Mouse (Mus musculus) lung, embryonic 15.5 days (tissue): ENCODE data around the gene Olfr821. TPM values are rescaled to one million over a fixed set of nuclear protein-coding genes. Genes with fewer than 3 reads are reported as not detected.
"Not testable (repeated sequence)": the region's sequence is repeated elsewhere in the genome, so short reads cannot be mapped to it uniquely, and the experiment has no call there.

ENCODE experiments used
- ATAC-seq: fragments of 200-750 bp; cut with Nextera tagmentation; 2 replicates; pipeline ENCODE4 v1.8.0; 2017; ENCODE audit warnings: moderate number of reproducible peaks, borderline replicate concordance; ENCODE audit not compliant: low FRiP score, low TSS enrichment; ENCODE audit errors: extremely low read depth
- H3K27ac ChIP-seq: fragments of 300-500 bp; sonication (generic); 2 replicates; pipeline ENCODE4 v1.5.1; 2015; ENCODE audit warnings: moderate library complexity, mild to moderate bottlenecking, inconsistent platforms
- H3K27me3 ChIP-seq: fragments of 300-500 bp; sonication (generic); 2 replicates; pipeline ENCODE4 v1.6.1; 2015; ENCODE audit warnings: inconsistent platforms
- H3K36me3 ChIP-seq: fragments of 300-500 bp; sonication (generic); 2 replicates; pipeline ENCODE4 v1.6.1; 2015; ENCODE audit warnings: inconsistent platforms
- H3K4me1 ChIP-seq: fragments of 300-500 bp; sonication (generic); 2 replicates; pipeline ENCODE4 v1.6.1; 2015; ENCODE audit warnings: inconsistent platforms
- H3K4me2 ChIP-seq: fragments of 300-500 bp; sonication (generic); 2 replicates; pipeline ENCODE4 v1.6.1; 2015; ENCODE audit warnings: inconsistent platforms, mild to moderate bottlenecking, moderate library complexity
- H3K4me3 ChIP-seq: fragments of 300-500 bp; sonication (generic); 2 replicates; pipeline ENCODE4 v1.5.1; 2015; ENCODE audit warnings: mild to moderate bottlenecking, inconsistent platforms
- H3K9ac ChIP-seq: fragments of 300-500 bp; sonication (generic); 2 replicates; pipeline ENCODE4 v1.6.1; 2015; ENCODE audit warnings: inconsistent platforms
- H3K9me3 ChIP-seq: fragments of 300-500 bp; sonication (generic); 2 replicates; pipeline ENCODE4 v1.6.1; 2016; ENCODE audit warnings: inconsistent platforms
- WGBS: fragments of 180-500 bp; shearing (Covaris S2); methylation state at CpG from one replicate; pipeline ENCODE4 v1.1.7; 2015; 5-methylcytosine and 5-hydroxymethylcytosine counted together
- polyA plus RNA-seq: library from polyadenylated mRNA; unstranded; fragments of >200 nt; fragmentation: Nextera tagmentation; extraction: Ambion mirVana; gene quantifications from 2 replicates; pipeline ENCODE4 v1.2.1, GENCODE M21; 2015

Gene Olfr821
- polyA plus RNA-seq = not detected in 2 replicates

- H3K27ac ChIP-seq = no peak within 1 kb of the TSS
- no peak for ATAC-seq
- H3K4me1 ChIP-seq = no peaks in the 10 kb centered on the region
- H3K9me3 ChIP-seq = no peaks in the 10 kb centered on the region
- H3K9ac ChIP-seq = no peak within 1 kb of the TSS
- no peak within 1 kb of the TSS for H3K4me3 ChIP-seq
- H3K4me2 ChIP-seq = no peak within 1 kb of the TSS
- H3K27me3 ChIP-seq = no peaks in the 10 kb centered on the region
- no peaks in the 10 kb centered on the region for H3K36me3 ChIP-seq
Measured at GRCm38 (mm10) chr10:130030048-130030447, at the start of gene Olfr821. TSS of gene Olfr821 (plus strand) at chr10:130030348.

GRCm38 (mm10) chr10:129981867-129982266 lies 48.3 kb upstream of the Olfr821 start:
- not testable (repeated sequence) for H3K36me3 ChIP-seq, H3K4me1 ChIP-seq, H3K9ac ChIP-seq, H3K4me3 ChIP-seq, ATAC-seq, H3K27ac ChIP-seq, H3K4me2 ChIP-seq, H3K27me3 ChIP-seq, H3K9me3 ChIP-seq
- WGBS = no CpG with 5 or more reads among the region's 3 CpGs

- H3K27ac ChIP-seq, H3K4me2 ChIP-seq, ATAC-seq, H3K9ac ChIP-seq, H3K9me3 ChIP-seq, H3K36me3 ChIP-seq, H3K4me1 ChIP-seq, H3K4me3 ChIP-seq, H3K27me3 ChIP-seq: not testable (repeated sequence)
- no CpG with 5 or more reads among the region's 1 CpGs for WGBS
Measured at GRCm38 (mm10) chr10:129984962-129985361, 45.2 kb upstream of the Olfr821 start, which contains the start of gene Gm10310. TSS of gene Gm10310 (minus strand) at chr10:129985062.

GRCm38 (mm10) chr10:130004104-130004503 lies 26.0 kb upstream of the Olfr821 start:
- not testable (repeated sequence) for H3K36me3 ChIP-seq, H3K4me2 ChIP-seq, H3K4me3 ChIP-seq, H3K9me3 ChIP-seq, ATAC-seq, H3K27me3 ChIP-seq, H3K9ac ChIP-seq, H3K27ac ChIP-seq, H3K4me1 ChIP-seq
- WGBS = 82% methylated on average over 4 of the region's 4 CpGs

- not testable (repeated sequence) for H3K9ac ChIP-seq, H3K4me3 ChIP-seq, H3K4me1 ChIP-seq, ATAC-seq, H3K9me3 ChIP-seq, H3K27me3 ChIP-seq, H3K4me2 ChIP-seq, H3K27ac ChIP-seq, H3K36me3 ChIP-seq
- 80% methylated on average over 4 of the region's 4 CpGs for WGBS
Measured at GRCm38 (mm10) chr10:130005366-130005765, 24.8 kb upstream of the Olfr821 start.

- Histone ChIP-seq H3K36me3 (no peaks in the 10 kb centered on the region), H3K27me3 (no peaks in the 10 kb centered on the region), H3K4me2 (no peak within 1 kb of the TSS), H3K9me3 (no peaks in the 10 kb centered on the region), H3K4me3 (no peak within 1 kb of the TSS), H3K9ac (no peak within 1 kb of the TSS), H3K4me1 (no peaks in the 10 kb centered on the region), H3K27ac (no peak within 1 kb of the TSS)
- no peak for ATAC-seq
Measured at GRCm38 (mm10) chr10:130012321-130012720, 17.8 kb upstream of the Olfr821 start, which contains the start of gene Olfr820. TSS of gene Olfr820 (plus strand) at chr10:130012621.

- no peaks in the 10 kb centered on the region for H3K36me3 ChIP-seq
- no peaks in the 10 kb centered on the region for H3K9me3 ChIP-seq
- no peak overlapping the region for H3K4me3 ChIP-seq
- H3K27me3 ChIP-seq = no peaks in the 10 kb centered on the region
- ATAC-seq = no peak
- H3K4me1 ChIP-seq = no peaks in the 10 kb centered on the region
- H3K27ac ChIP-seq = no peak overlapping the region
- 61% methylated on average over 6 of the region's 6 CpGs for WGBS
- H3K4me2 ChIP-seq = no peak overlapping the region
- H3K9ac ChIP-seq = no peak overlapping the region
Measured at GRCm38 (mm10) chr10:130037096-130037495, 6.9 kb downstream of the Olfr821 start.

GRCm38 (mm10) chr10:130070910-130071309 lies 40.8 kb downstream of the Olfr821 start, which contains the start of gene Olfr822:
TSS of gene Olfr822 (plus strand) at chr10:130071210.
- no peaks in the 10 kb centered on the region for H3K36me3 ChIP-seq
- no peak within 1 kb of the TSS for H3K4me3 ChIP-seq
- no peaks in the 10 kb centered on the region for H3K4me1 ChIP-seq
- no peaks in the 10 kb centered on the region for H3K27me3 ChIP-seq
- no peaks in the 10 kb centered on the region for H3K9me3 ChIP-seq
- H3K27ac ChIP-seq = no peak within 1 kb of the TSS
- ATAC-seq = no peak
- no peak within 1 kb of the TSS for H3K4me2 ChIP-seq
- H3K9ac ChIP-seq = no peak within 1 kb of the TSS

Other genes with a start within 250 kb of the Olfr821 start
- not detected in 2 replicates for gene Olfr810, start 235.4 kb upstream of the Olfr821 start, polyA plus RNA-seq
- not detected in 2 replicates for gene Olfr811, start 226.0 kb upstream of the Olfr821 start, polyA plus RNA-seq
- gene Olfr812, start 184.3 kb upstream of the Olfr821 start, polyA plus RNA-seq = not detected in 2 replicates
- not detected in 2 replicates for gene Olfr813, start 175.0 kb upstream of the Olfr821 start, polyA plus RNA-seq
- not detected in 2 replicates for gene Olfr814, start 150.5 kb upstream of the Olfr821 start, polyA plus RNA-seq
- gene Olfr815, start 124.5 kb upstream of the Olfr821 start, polyA plus RNA-seq = not detected in 2 replicates
- not detected in 2 replicates for gene Olfr816, start 114.8 kb upstream of the Olfr821 start, polyA plus RNA-seq
- not detected in 2 replicates for gene Olfr818, start 81.2 kb upstream of the Olfr821 start, polyA plus RNA-seq
- not detected in 2 replicates for gene Olfr819, start 63.1 kb upstream of the Olfr821 start, polyA plus RNA-seq
- not detected in 2 replicates for gene Olfr247, start 54.2 kb upstream of the Olfr821 start, polyA plus RNA-seq
- gene Gm10310, start 45.3 kb upstream of the Olfr821 start, polyA plus RNA-seq = not detected in 2 replicates
- gene Olfr820, start 17.7 kb upstream of the Olfr821 start, polyA plus RNA-seq = not detected in 2 replicates
- gene Olfr822, start 40.9 kb downstream of the Olfr821 start, polyA plus RNA-seq = not detected in 2 replicates
- not detected in 2 replicates for gene Olfr823, start 85.0 kb downstream of the Olfr821 start, polyA plus RNA-seq
- gene Olfr824, start 99.7 kb downstream of the Olfr821 start, polyA plus RNA-seq = not detected in 2 replicates
- gene Olfr825, start 136.4 kb downstream of the Olfr821 start, polyA plus RNA-seq = not detected in 2 replicates
- gene Olfr826, start 153.8 kb downstream of the Olfr821 start, polyA plus RNA-seq = not detected in 2 replicates
- gene Olfr827, start 184.1 kb downstream of the Olfr821 start, polyA plus RNA-seq = not detected in 2 replicates
- not detected in 2 replicates for gene Neurod4, start 249.9 kb downstream of the Olfr821 start, polyA plus RNA-seq